Mouse (Mus musculus): ENCODE results near the gene Rac2.

DNA sequence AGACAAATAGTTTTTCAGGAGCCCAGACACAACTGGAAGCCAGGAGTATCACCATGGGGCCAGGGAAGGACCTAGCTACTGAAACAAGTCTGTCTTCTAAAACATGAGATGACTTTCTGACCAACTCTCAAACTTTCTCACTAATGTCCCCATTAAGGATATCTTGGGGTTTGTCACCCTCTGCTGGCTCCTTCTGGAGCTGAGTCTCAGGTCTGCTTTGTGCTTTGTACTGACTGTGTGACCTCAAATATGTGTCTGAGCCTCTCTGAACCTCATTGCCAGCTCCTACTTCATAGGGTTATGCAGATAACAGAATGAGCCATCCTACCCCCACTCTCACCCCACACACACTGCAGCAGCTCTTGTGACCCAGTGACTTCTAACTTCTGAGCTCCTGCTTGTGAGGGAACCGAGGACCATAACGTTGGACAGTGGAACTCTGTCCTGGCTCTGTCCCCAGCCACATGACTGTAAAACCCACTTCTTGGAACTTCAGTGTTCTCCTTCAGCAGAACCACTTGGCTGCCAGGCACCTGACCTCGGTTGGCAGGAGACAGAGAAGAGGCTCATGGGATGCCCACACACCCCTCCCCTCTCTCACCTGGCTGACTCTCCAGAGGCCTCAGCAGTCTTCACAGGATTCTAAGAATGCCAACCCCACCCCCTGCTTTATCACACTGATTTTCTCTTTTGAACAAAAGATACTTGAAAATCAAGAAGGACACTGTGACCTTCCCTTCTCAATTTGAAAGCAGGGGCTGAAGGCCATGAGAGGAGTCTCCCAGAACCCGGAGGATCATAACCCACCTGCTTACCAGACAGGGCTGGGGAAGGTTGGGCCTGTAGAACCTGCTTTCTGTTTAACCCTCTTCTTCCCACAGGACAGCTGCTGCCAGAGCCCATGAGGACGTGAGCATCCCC is 24.9 kb downstream of the Rac2 start:
- TF ChIP-seq ZNF384 (IDR thresholded peaks at IDR 0.05; ENCODE audit: low read depth, low read length) (no peak), MAFK (IDR thresholded peaks at IDR 0.05; ENCODE audit: insufficient read depth, low read depth, low read length) (no peak), HCFC1 (IDR thresholded peaks at IDR 0.05; ENCODE audit: borderline replicate concordance, insufficient read depth, low read length) (no peak)
